Mouse (Mus musculus): ENCODE data around the gene Fam206a. TPM values are rescaled to one million over a fixed set of nuclear protein-coding genes. Genes with fewer than 3 reads are reported as not detected.

Gene Fam206a
- 9.6 and 12.1 TPM in 2 replicates for polyA plus RNA-seq (2015; fragmentation: Nextera tagmentation; extraction: Ambion mirVana)

DNA sequence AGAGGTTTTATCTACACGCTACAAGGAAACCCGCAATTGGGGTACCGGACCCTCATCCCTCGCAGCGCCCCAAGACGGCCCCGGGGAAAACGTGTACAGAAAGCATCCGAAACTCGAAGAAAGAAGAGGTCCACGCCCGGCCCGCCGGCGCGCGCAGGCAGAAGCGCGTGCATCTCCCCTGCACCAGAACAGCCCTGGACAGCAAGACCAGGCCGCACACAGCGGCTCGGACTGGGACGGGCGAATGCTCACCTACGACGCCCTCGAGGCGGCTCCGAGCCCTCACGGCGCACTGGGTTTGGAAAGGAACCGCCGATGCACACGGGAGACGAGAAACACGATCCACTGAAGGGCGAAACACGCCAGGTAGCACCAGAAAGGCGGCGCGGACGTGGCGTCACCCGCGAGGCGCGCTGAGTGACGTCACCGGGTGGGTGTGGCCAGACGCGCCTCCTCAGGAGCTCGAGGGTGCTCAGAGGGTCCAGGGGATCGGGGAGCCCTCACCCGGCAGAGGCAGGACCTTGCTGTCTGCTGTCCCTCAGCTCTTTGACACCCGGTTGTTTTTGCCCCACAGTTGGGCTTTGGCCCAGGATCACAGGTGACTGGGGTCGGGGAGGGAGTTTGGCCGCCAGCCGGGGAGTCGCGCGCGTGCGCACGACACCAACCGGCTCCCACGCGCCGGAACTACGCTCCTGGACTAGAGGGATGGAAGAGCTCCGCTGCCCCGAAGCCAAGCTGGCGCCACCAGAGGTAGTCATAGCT lies at the start of gene Fam206a, which contains the start of gene Elp1:
Fam206a (plus strand) TSS at position 439 of the 762 bp plus-strand sequence.
Elp1 (minus strand) TSS at position 425 of the 762 bp plus-strand sequence.
- Histone ChIP-seq H3K4me1 (peaks cover 25% of the 10 kb centered on the region), H3K27ac (replicated peaks) (peak within 1 kb of the TSS; percentile 82), H3K4me3 (peak within 1 kb of the TSS; percentile 90), H3K9me3 (no peaks in the 10 kb centered on the region), H3K4me2 (peak within 1 kb of the TSS; percentile 98), H3K27me3 (replicated peaks) (no peaks in the 10 kb centered on the region), H3K36me3 (peaks cover 67% of the 10 kb centered on the region), H3K9ac (peak within 1 kb of the TSS; percentile 86)
- ATAC-seq (ENCODE audit: extremely low read depth, insufficient number of reproducible peaks, low FRiP score, low TSS enrichment) = peak; percentile 83
- under 1% methylated on average over 72 of the region's 72 CpGs for WGBS

DNA sequence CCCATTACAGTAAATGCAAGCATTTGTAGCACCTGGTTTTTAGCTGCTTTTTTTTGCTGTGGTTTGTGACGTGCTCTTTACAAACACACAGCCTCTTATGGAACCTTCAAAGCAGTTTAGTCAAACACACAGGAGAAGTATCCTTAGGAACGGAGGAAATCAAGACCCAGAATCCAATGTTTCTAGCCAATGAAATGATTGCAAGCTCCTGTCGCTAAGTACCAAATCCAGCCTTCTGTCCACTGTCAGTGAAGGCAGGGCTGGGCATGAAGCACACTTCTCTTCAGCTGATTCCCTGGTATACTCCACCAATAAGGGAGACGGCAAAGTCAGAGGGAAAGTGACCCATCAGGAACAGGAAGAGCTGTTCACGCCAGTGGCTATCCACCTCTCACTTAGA lies 46.1 kb upstream of the Fam206a start:
- Histone ChIP-seq H3K27me3 (replicated peaks) (no peaks in the 10 kb centered on the region), H3K36me3 (peaks cover 97% of the 10 kb centered on the region), H3K4me3 (no peak overlapping the region), H3K9ac (no peak overlapping the region), H3K4me1 (no peaks in the 10 kb centered on the region), H3K9me3 (no peaks in the 10 kb centered on the region), H3K4me2 (no peak overlapping the region), H3K27ac (replicated peaks) (no peak overlapping the region)
- ATAC-seq (ENCODE audit: extremely low read depth, insufficient number of reproducible peaks, low FRiP score, low TSS enrichment) = no peak
- 86% methylated on average over 5 of the region's 5 CpGs for WGBS

DNA sequence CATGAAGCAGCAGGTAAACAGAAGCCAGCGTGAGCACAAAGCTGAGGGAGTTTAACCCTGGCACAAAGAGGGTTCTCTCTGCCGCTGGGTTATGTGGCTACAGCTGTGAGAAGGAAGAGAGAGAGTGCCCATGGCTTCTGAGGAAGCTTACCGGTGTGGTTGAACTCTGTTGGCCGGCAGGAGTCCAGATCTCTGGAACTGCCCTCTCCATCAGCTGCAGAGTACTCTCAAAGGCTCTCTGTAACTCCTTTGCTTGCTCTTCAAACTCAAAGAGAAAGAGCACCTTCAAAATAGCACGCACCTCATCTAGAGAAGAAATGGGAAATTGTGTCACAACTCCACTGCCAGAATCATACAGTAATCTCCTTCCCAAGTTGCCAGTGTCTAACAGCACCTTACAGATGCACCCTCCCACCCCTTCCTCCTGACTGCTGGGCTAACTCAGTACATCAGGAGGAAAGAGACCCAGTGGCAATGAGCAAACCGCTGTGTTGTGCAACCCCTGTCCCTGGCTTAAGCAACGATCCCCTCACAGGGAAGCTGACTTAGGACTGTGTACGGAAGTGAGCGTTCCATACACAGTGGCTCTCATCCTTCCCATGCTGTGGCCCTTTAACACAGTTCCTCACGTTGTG lies 45.1 kb upstream of the Fam206a start:
- Histone ChIP-seq H3K9ac (no peak overlapping the region), H3K4me3 (no peak overlapping the region), H3K27me3 (replicated peaks) (no peaks in the 10 kb centered on the region), H3K4me2 (no peak overlapping the region), H3K27ac (replicated peaks) (no peak overlapping the region), H3K36me3 (peaks cover 97% of the 10 kb centered on the region), H3K9me3 (no peaks in the 10 kb centered on the region), H3K4me1 (no peaks in the 10 kb centered on the region)
- 88% methylated on average over 10 of the region's 10 CpGs for WGBS
- no peak for ATAC-seq (ENCODE audit: extremely low read depth, insufficient number of reproducible peaks, low FRiP score, low TSS enrichment)

DNA sequence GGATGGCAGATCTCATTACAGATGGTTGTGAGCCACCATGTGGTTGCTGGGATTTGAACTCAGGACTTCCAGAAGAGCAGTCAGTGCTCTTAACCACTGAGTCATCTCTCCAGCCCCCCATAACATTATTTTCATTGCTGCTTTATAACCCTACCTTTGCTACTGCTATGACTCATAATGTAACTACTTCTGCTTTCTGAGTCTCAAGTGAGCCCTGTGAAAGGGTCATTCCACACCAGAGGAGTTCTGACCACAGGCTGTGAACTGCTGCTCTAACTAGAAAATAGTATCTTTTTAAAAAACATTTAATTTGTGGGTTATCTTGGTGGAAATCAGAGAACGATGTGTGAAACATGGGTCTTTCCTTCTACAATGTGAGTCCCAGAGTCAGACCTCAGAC lies 44.5 kb upstream of the Fam206a start:
- no peak for ATAC-seq (ENCODE audit: extremely low read depth, insufficient number of reproducible peaks, low FRiP score, low TSS enrichment)
- no peaks in the 10 kb centered on the region for H3K4me1 ChIP-seq
- H3K9ac ChIP-seq = no peak overlapping the region
- 86% methylated on average over 1 of the region's 1 CpGs for WGBS
- no peaks in the 10 kb centered on the region for H3K9me3 ChIP-seq
- no peak overlapping the region for H3K4me2 ChIP-seq
- H3K27ac ChIP-seq (replicated peaks) = no peak overlapping the region
- H3K36me3 ChIP-seq = peaks cover 100% of the 10 kb centered on the region
- H3K4me3 ChIP-seq = no peak overlapping the region
- H3K27me3 ChIP-seq (replicated peaks) = no peaks in the 10 kb centered on the region

DNA sequence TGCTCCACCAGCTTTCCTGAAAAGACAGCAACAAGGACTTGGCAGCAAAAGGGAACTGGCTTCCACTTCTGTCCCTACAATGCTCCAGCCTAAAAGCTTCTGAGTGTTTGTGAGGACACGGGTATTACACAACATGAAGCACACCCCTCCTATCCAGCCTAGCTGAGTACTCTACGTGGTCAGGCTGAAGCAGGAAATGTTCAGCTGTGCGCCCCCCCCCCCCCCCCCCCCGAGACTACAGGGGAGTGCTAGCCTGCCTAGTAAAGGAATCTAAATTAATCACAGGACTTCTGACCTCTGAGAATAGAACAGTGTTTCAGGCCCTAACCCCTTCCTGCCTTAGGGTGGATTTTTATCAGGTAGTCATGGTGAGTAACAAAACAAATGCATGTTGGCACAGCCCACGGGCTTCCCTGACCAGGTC lies 34.3 kb upstream of the Fam206a start:
- ATAC-seq (ENCODE audit: extremely low read depth, insufficient number of reproducible peaks, low FRiP score, low TSS enrichment) = no peak
- Histone ChIP-seq H3K27ac (replicated peaks) (no peak overlapping the region), H3K4me2 (no peak overlapping the region), H3K27me3 (replicated peaks) (no peaks in the 10 kb centered on the region), H3K9ac (no peak overlapping the region), H3K9me3 (no peaks in the 10 kb centered on the region), H3K36me3 (peaks cover 96% of the 10 kb centered on the region), H3K4me1 (peaks cover 2% of the 10 kb centered on the region; the same call in 1 of the 2 replicates), H3K4me3 (no peak overlapping the region)
- WGBS = 41% methylated on average over 5 of the region's 5 CpGs

DNA sequence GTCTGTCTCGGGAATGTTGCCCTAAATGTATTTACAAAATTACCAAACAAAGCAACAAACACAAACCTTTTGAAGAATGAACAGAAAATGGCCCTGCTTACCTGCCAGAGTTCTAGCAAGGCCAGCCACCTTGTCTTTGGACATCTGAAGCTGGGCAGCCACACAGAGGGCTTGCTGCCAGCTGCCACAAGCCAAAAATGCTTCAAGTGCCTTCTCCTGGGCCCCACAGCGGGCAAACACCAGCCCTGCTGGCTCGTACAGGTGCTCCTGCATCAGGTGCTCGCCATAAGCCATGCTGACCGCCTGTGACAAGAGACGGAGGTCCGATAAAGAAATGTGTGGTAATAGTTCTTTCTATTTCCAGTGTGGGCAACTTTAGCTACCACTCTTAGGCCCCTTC lies 33.2 kb upstream of the Fam206a start:
- no peak for ATAC-seq (ENCODE audit: extremely low read depth, insufficient number of reproducible peaks, low FRiP score, low TSS enrichment)
- no peaks in the 10 kb centered on the region for H3K9me3 ChIP-seq
- H3K4me2 ChIP-seq = no peak overlapping the region
- no peak overlapping the region for H3K27ac ChIP-seq (replicated peaks)
- H3K27me3 ChIP-seq (replicated peaks) = no peaks in the 10 kb centered on the region
- H3K36me3 ChIP-seq = peaks cover 98% of the 10 kb centered on the region
- H3K4me1 ChIP-seq = peaks cover 2% of the 10 kb centered on the region; the same call in 1 of the 2 replicates
- H3K9ac ChIP-seq = no peak overlapping the region
- H3K4me3 ChIP-seq = no peak overlapping the region
- WGBS = 88% methylated on average over 7 of the region's 7 CpGs

DNA sequence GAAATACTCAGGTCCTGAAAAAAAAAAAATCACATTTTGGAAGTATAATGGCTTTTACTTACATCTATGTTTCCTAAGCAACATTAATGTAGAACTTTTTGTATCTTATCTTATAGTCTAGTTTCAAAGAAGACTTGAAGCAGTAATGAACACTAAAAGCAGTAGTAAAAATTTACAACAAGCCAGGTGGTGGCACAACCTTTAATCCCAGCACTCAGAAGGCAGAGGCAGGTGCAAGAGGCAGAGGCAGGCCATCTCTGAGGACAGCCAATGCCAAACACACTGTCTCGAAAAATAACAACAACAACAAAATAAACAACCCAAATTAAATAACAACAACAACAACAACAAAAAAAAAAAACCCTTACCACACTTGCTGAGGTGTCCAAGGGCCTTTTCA lies 31.1 kb upstream of the Fam206a start:
- no peak overlapping the region for H3K9ac ChIP-seq
- H3K27ac ChIP-seq (replicated peaks) = no peak overlapping the region
- H3K36me3 ChIP-seq = peaks cover 95% of the 10 kb centered on the region
- H3K4me2 ChIP-seq = no peak overlapping the region
- H3K4me3 ChIP-seq = no peak overlapping the region
- H3K27me3 ChIP-seq (replicated peaks) = no peaks in the 10 kb centered on the region
- H3K4me1 ChIP-seq = peaks cover 2% of the 10 kb centered on the region; the same call in 1 of the 2 replicates
- no peaks in the 10 kb centered on the region for H3K9me3 ChIP-seq
- ATAC-seq (ENCODE audit: extremely low read depth, insufficient number of reproducible peaks, low FRiP score, low TSS enrichment) = no peak
- 70% methylated on average over 1 of the region's 1 CpGs for WGBS

DNA sequence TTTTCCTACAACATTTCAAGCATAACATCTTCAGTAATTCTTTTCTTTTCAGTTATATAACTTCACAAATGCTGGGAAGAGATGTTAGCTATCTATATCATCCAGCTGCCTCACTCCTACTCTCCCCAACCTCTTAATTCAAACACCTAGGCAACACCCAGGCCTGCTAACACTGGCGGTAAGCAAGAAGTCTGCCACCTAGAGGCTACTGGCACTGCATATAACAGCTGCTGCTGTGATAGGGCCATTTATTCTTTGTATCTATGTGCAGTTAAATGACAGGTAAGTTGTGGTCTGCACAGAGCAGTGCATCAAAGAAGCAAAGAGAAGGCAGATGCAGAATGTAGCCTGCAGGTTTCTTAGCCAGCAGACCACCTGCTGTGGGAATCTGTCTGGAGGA lies 10.8 kb upstream of the Fam206a start:
- WGBS = 41% methylated on average over 1 of the region's 1 CpGs
- peaks cover 93% of the 10 kb centered on the region for H3K36me3 ChIP-seq
- no peaks in the 10 kb centered on the region for H3K27me3 ChIP-seq (replicated peaks)
- no peak overlapping the region for H3K27ac ChIP-seq (replicated peaks)
- no peak overlapping the region for H3K9ac ChIP-seq
- no peak for ATAC-seq (ENCODE audit: extremely low read depth, insufficient number of reproducible peaks, low FRiP score, low TSS enrichment)
- H3K4me1 ChIP-seq = no peaks in the 10 kb centered on the region
- no peaks in the 10 kb centered on the region for H3K9me3 ChIP-seq
- H3K4me2 ChIP-seq = no peak overlapping the region
- H3K4me3 ChIP-seq = no peak overlapping the region

DNA sequence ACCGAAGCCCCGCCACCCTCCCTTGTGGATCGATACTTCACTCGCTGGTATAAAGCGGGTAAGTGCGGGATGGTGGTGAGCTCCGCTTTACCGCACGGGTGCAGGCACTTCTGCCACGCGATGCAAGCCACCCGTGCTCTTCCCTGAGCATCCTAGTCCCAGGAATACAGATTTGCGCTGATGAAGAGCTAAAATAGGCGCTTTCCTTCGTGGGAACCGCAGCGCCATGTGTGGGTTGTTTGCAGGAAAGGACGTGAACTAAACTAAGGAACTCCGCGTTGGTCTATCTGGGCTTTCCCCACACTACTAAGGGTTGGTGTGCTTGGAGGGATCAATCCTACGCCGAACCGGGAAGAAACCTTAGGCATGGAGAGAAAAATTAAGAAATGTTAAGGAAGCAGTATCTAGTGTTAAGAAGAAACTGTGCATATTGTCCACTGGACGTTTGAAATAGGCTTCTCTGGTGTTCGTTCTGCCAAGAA lies 565 bp downstream of the Fam206a start:
- Histone ChIP-seq H3K4me1 (peaks cover 25% of the 10 kb centered on the region), H3K4me2 (peak overlapping the region; percentile 98), H3K27me3 (replicated peaks) (no peaks in the 10 kb centered on the region), H3K27ac (replicated peaks) (peak overlapping the region; percentile 82), H3K9me3 (no peaks in the 10 kb centered on the region), H3K36me3 (peaks cover 67% of the 10 kb centered on the region), H3K4me3 (peak overlapping the region; percentile 90), H3K9ac (peak overlapping the region; percentile 86)
- no peak for ATAC-seq (ENCODE audit: extremely low read depth, insufficient number of reproducible peaks, low FRiP score, low TSS enrichment)
- 3% methylated on average over 25 of the region's 25 CpGs for WGBS

DNA sequence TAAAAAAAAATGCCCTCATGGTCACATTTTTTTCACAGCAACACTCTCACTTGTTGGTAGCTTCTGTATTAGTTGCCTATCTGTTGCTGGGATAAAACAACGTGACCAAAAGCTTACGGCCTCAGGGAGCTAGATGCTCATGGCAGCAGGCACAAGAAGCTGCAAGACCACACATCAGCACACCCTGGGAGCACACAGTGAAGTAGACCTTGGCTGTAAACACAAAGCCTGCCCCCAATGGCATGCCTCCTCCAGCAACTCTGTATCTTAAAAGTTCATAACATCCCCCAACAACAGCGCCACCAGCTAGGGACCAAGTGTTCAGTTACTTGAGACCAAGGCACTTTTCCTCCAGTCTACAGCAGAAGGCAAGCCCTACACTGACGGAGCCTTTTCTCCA lies 6.9 kb downstream of the Fam206a start:
- H3K27me3 ChIP-seq (replicated peaks) = no peaks in the 10 kb centered on the region
- H3K4me2 ChIP-seq = no peak overlapping the region
- no peaks in the 10 kb centered on the region for H3K9me3 ChIP-seq
- H3K27ac ChIP-seq (replicated peaks) = no peak overlapping the region
- peaks cover 57% of the 10 kb centered on the region for H3K36me3 ChIP-seq
- 69% methylated on average over 4 of the region's 4 CpGs for WGBS
- no peak overlapping the region for H3K4me3 ChIP-seq
- peaks cover 5% of the 10 kb centered on the region for H3K4me1 ChIP-seq
- no peak for ATAC-seq (ENCODE audit: extremely low read depth, insufficient number of reproducible peaks, low FRiP score, low TSS enrichment)
- no peak overlapping the region for H3K9ac ChIP-seq

DNA sequence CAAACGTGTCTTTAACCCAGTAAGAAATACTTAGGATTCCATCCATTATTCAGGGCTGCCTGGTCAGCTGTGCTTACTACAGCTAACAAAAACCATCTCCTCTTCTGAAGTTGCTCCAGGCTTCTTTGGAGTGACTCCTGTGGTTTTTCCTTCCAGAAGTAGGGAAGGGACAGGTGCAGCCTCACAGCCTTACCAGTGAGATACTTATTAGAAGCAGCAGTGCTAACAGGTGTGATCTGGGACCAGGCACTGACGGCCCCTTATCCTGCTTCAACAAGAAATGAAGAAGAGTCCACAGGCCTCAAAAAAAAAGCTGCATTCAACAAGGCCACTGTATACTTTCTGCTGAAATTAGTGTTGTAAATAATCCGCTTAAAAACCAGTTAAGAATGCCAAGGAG lies 9.5 kb downstream of the Fam206a start:
- no peak for ATAC-seq (ENCODE audit: extremely low read depth, insufficient number of reproducible peaks, low FRiP score, low TSS enrichment)
- WGBS = 58% methylated on average over 3 of the region's 3 CpGs
- Histone ChIP-seq H3K27me3 (replicated peaks) (no peaks in the 10 kb centered on the region), H3K36me3 (peaks cover 38% of the 10 kb centered on the region), H3K27ac (replicated peaks) (no peak overlapping the region), H3K4me1 (peaks cover 5% of the 10 kb centered on the region), H3K4me3 (no peak overlapping the region), H3K4me2 (no peak overlapping the region), H3K9ac (no peak overlapping the region), H3K9me3 (no peaks in the 10 kb centered on the region)

All from heart, embryonic 13.5 days (tissue).